Mouse (Mus musculus) heart, postnatal 0 days (tissue): ENCODE results near the gene Psmg3. TPM values are rescaled to one million over a fixed set of nuclear protein-coding genes. Genes with fewer than 3 reads are reported as not detected.

ENCODE experiments used
- ATAC-seq: fragments of 200-750 bp; cut with Nextera tagmentation; 2 replicates; pipeline ENCODE4 v1.8.0; 2017; ENCODE audit warnings: low read depth, moderate number of reproducible peaks, moderate library complexity; ENCODE audit not compliant: insufficient read depth
- DNase-seq: peaks from one replicate; pipeline ENCODE4 v3.0.0-alpha.2; 2016; ENCODE audit warnings: low spot score
- H3K27ac ChIP-seq: fragments of 300-500 bp; sonication (generic); 2 replicates; pipeline ENCODE4 v1.5.1; 2014; ENCODE audit warnings: low read depth, mild to moderate bottlenecking
- H3K27me3 ChIP-seq: fragments of 300-500 bp; sonication (generic); 2 replicates; pipeline ENCODE4 v1.6.1; 2014; ENCODE audit warnings: low read length, mixed read lengths; ENCODE audit not compliant: control insufficient read depth, insufficient read depth
- H3K36me3 ChIP-seq: fragments of 300-500 bp; sonication (generic); replicated peaks from 2 replicates; pipeline ENCODE4 v1.6.1; 2014; ENCODE audit warnings: low read length, mixed read lengths; ENCODE audit not compliant: control insufficient read depth, insufficient read depth
- H3K4me1 ChIP-seq: fragments of 300-500 bp; sonication (generic); 2 replicates; pipeline ENCODE4 v1.6.1; 2014; ENCODE audit warnings: antibody characterized with exemption; ENCODE audit not compliant: control insufficient read depth, insufficient read depth
- H3K4me2 ChIP-seq: fragments of 300-500 bp; sonication (generic); 2 replicates; pipeline ENCODE4 v1.6.1; 2014; ENCODE audit warnings: low read depth, mild to moderate bottlenecking, low read length, moderate library complexity
- H3K4me3 ChIP-seq: fragments of 300-500 bp; sonication (generic); 2 replicates; pipeline ENCODE4 v1.5.1; 2014; ENCODE audit warnings: low read depth, low read length
- H3K9ac ChIP-seq: fragments of 300-500 bp; sonication (generic); replicated peaks from 2 replicates; pipeline ENCODE4 v1.6.1; 2014; ENCODE audit warnings: low read depth, low read length, mixed read lengths
- H3K9me3 ChIP-seq: fragments of 300-500 bp; sonication (generic); replicated peaks from 2 replicates; pipeline ENCODE4 v1.6.1; 2016; ENCODE audit warnings: low read length; ENCODE audit not compliant: control insufficient read depth
- CTCF ChIP-seq: IDR thresholded peaks from 2 replicates; pipeline ENCODE4 v1.5.1; 2016; ENCODE audit warnings: antibody characterized with exemption, control low read depth, low read depth
- EP300 ChIP-seq: IDR thresholded peaks from 2 replicates; pipeline ENCODE4 v1.6.1; 2016; ENCODE audit warnings: antibody characterized with exemption, low read depth
- WGBS: fragments of 180-500 bp; shearing (Covaris S2); extraction: QIAGEN DNeasy Blood & Tissue Kit; methylation state at CpG from one replicate; pipeline ENCODE4 v1.1.7; 2014; 5-methylcytosine and 5-hydroxymethylcytosine counted together
- polyA plus RNA-seq: library from polyadenylated mRNA; unstranded; fragments of >200 nt; fragmentation: Nextera tagmentation; extraction: Ambion mirVana; gene quantifications from 2 replicates; pipeline ENCODE4 v1.2.1, GENCODE M21; 2015
- total RNA-seq: library from RNA; depleted of rRNA; stranded (reverse); fragments of >200 nt; gene quantifications from 2 replicates; pipeline ENCODE4 v1.2.3, GENCODE M21; 2014; ENCODE audit warnings: low replicate concordance

The Psmg3 gene
- total and polyA plus RNA-seq, 2 experiments from 2014 or later, result 33.9 to 43.2 TPM

GRCm38 (mm10) chr5:139811677-139812397 lies 14.8 kb downstream of the Psmg3 start:
- Histone ChIP-seq H3K9ac (no peak overlapping the region), H3K27ac (no peak overlapping the region), H3K4me2 (no peak overlapping the region), H3K27me3 (peaks cover 8% of the 10 kb centered on the region; the same call in 1 of the 2 replicates), H3K36me3 (no peaks in the 10 kb centered on the region), H3K4me3 (no peak overlapping the region), H3K4me1 (peaks cover 6% of the 10 kb centered on the region), H3K9me3 (no peaks in the 10 kb centered on the region)
- ATAC-seq (peak; percentile 10; the same call in 1 of the 2 replicates), DNase-seq (no peak)
- TF ChIP-seq CTCF (no peak), EP300 (no peak)
- WGBS, result 61% methylated on average over 15 of the region's 15 CpGs

- ATAC-seq (no peak), DNase-seq (no peak)
- no peaks in the 10 kb centered on the region for H3K9me3 ChIP-seq
- H3K4me3 ChIP-seq, result no peak overlapping the region
- WGBS, result 49% methylated on average over 4 of the region's 4 CpGs
- no peak overlapping the region for H3K27ac ChIP-seq
- H3K27me3 ChIP-seq, result peaks cover 8% of the 10 kb centered on the region; the same call in 1 of the 2 replicates
- no peak overlapping the region for H3K9ac ChIP-seq
- no peak overlapping the region for H3K4me2 ChIP-seq
- TF ChIP-seq CTCF (peak; percentile 6; the same call in 1 of the 2 replicates), EP300 (no peak)
- H3K36me3 ChIP-seq, result no peaks in the 10 kb centered on the region
- peaks cover 2% of the 10 kb centered on the region; the same call in 1 of the 2 replicates for H3K4me1 ChIP-seq
Measured at GRCm38 (mm10) chr5:139809397-139809796, 17.3 kb downstream of the Psmg3 start.

GRCm38 (mm10) chr5:139805924-139806323 lies 20.8 kb downstream of the Psmg3 start:
- Histone ChIP-seq H3K4me3 (no peak overlapping the region), H3K9ac (no peak overlapping the region), H3K36me3 (peaks cover 17% of the 10 kb centered on the region), H3K4me1 (peaks cover 14% of the 10 kb centered on the region), H3K9me3 (no peaks in the 10 kb centered on the region), H3K4me2 (no peak overlapping the region), H3K27me3 (no peaks in the 10 kb centered on the region), H3K27ac (no peak overlapping the region)
- no peak for ATAC-seq
- WGBS, result 85% methylated on average over 8 of the region's 8 CpGs
- no peak for DNase-seq
- TF ChIP-seq EP300 (no peak), CTCF (no peak)

DNA sequence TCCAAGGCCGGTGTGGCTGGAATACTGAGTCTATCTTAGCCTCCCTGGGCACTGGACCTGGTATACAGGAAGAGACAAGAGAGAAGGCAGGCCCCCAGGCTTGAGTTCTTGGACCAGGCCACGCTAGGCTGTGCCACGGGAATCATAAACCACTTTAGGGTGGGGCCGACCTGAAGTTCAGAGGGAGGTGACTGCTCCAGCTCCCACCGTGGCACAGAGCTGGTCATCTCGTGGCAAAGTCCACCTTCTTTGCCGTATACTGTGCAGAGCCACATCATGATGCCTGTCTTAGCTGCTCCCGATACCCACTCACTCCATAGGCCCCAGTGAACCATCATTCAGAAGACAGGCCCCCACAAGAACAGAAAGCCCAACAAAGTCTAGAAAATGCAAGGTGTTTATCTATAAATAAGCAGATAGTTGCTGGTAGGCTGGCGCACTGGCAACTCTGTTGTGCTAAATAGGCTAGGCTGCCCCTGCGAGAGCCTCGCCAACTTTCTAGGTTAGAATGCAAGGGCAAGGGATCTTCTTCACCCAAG lies 22.0 kb downstream of the Psmg3 start:
- H3K9ac ChIP-seq, result no peak overlapping the region
- DNase-seq (no peak), ATAC-seq (no peak)
- H3K27ac ChIP-seq, result peak overlapping the region; percentile 49
- H3K27me3 ChIP-seq, result no peaks in the 10 kb centered on the region
- TF ChIP-seq CTCF (no peak), EP300 (no peak)
- no peak overlapping the region for H3K4me2 ChIP-seq
- no peaks in the 10 kb centered on the region for H3K9me3 ChIP-seq
- H3K36me3 ChIP-seq, result peaks cover 29% of the 10 kb centered on the region
- no peak overlapping the region for H3K4me3 ChIP-seq
- H3K4me1 ChIP-seq, result peaks cover 14% of the 10 kb centered on the region
- 66% methylated on average over 11 of the region's 11 CpGs for WGBS

DNA sequence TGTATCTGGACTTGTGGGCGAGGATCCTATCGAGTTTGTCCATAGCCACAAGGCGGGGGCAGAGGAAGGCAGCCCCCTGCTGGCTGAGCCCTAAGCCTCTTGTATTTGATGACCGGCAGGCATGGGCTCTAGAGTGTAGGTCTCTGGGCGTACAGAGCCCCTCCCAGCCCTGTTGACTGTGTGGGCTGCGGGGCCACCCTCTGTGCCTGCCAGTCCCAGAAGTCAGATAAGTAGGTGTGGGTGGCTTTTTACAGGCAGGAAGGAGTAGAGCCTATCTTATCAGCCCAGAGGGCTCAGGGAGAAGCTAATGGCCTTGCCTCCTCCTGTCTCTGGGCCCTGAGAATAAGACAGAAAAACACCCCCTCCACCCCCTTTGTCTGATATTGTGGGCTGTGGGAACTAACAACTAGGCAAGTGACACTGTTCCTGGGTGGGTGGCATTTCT lies 22.6 kb downstream of the Psmg3 start:
- no peaks in the 10 kb centered on the region for H3K27me3 ChIP-seq
- DNase-seq (peak; percentile 33), ATAC-seq (peak; percentile 63)
- no peak for TF ChIP-seq EP300
- peak; percentile 28 for TF ChIP-seq CTCF
- H3K4me1 ChIP-seq, result peaks cover 14% of the 10 kb centered on the region
- no peak overlapping the region for H3K9ac ChIP-seq
- under 1% methylated on average over 6 of the region's 6 CpGs for WGBS
- no peak overlapping the region for H3K4me2 ChIP-seq
- peak overlapping the region; percentile 49 for H3K27ac ChIP-seq
- no peak overlapping the region for H3K4me3 ChIP-seq
- H3K36me3 ChIP-seq, result peaks cover 34% of the 10 kb centered on the region
- H3K9me3 ChIP-seq, result no peaks in the 10 kb centered on the region
